Mouse (Mus musculus): ENCODE measurements around the gene Cyp46a1. TPM values are rescaled to one million over a fixed set of nuclear protein-coding genes. Genes with fewer than 3 reads are reported as not detected.

The Cyp46a1 gene
- polyA plus RNA-seq, 1 experiment from 2014 or later, result 19.0 TPM

DNA sequence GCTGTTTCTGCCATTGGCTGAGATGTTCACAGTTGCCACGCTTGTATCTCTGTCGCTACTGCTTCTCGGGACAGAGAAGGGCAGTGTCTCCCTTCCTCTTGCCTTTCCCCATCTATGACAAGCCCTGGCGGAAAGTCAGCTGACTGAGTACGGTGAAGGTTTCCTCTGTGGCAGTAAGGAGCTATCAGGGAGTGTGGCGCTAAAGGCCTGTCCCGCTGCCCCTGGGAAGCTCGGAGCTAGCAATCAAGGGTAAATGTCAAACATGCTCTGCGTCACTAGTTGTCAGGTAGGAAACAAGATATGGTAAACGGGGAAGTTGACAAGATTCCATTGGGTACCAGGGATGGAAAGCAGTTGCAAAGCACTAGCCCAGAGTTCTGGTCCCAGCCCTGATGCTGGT, 18.4 kb upstream of the Cyp46a1 start:
- Histone ChIP-seq H3K27ac (no peak overlapping the region), H3K36me3 (no peaks in the 10 kb centered on the region), H3K27me3 (replicated peaks) (peaks cover 34% of the 10 kb centered on the region), H3K9me3 (no peaks in the 10 kb centered on the region), H3K9ac (no peak overlapping the region), H3K4me1 (peaks cover 41% of the 10 kb centered on the region), H3K4me3 (no peak overlapping the region), H3K4me2 (replicated peaks) (no peak overlapping the region)
- ATAC-seq (ENCODE audit: low FRiP score, low read depth), result no peak
- 62% methylated on average over 10 of the region's 10 CpGs for WGBS

DNA sequence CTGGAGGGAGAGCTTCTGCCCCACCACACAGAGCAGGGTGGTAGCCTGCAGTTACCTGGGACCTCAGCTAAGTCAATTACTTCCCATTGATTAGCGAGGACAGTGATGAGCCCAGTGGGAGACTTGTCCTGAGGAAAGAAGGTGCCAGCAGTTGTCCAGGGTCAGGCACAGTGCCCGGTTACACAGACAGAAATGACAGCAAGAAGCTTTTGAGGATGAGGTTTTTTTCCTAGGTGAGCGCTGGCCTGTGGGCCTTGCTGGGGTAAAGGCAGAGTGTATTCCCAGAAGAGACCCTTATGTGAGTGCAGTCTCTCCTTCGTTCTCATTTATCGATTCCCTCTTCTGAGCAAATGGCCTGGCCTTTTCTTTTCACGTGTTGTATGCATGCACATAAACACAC, 17.5 kb upstream of the Cyp46a1 start:
- H3K36me3 ChIP-seq, result no peaks in the 10 kb centered on the region
- H3K4me2 ChIP-seq (replicated peaks), result no peak overlapping the region
- H3K27me3 ChIP-seq (replicated peaks), result peaks cover 34% of the 10 kb centered on the region
- H3K9me3 ChIP-seq, result no peaks in the 10 kb centered on the region
- no peak overlapping the region for H3K27ac ChIP-seq
- WGBS, result 31% methylated on average over 6 of the region's 6 CpGs
- ATAC-seq (ENCODE audit: low FRiP score, low read depth), result no peak
- no peak overlapping the region for H3K9ac ChIP-seq
- H3K4me3 ChIP-seq, result no peak overlapping the region
- H3K4me1 ChIP-seq, result peaks cover 49% of the 10 kb centered on the region

DNA sequence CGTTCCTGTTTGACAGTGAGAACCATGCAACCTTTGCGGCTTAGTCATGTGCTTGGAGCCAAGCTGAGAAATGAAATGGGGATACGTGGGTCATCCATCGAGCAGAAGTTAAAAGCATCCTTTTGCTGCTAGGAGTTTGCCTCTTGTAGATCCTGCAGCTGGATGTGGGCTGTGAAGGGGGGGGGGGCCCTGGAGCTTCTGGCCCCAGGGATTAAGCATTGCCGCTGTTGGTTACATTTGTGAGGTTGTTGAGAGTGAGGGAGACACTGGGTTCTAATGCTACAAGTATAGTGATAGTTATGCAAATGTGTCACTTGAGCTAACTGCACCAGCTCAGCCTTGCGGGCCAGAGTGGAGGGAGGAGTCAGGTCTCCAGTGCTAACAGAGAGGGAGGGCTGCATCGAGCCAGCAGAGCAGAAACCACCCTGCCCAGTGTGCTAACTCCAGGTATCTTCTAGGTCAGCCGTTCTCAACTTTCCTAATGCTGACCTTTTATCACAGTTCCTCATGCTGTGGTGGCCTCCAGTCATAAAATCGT, 16.9 kb upstream of the Cyp46a1 start:
- Histone ChIP-seq H3K9me3 (no peaks in the 10 kb centered on the region), H3K27me3 (replicated peaks) (peaks cover 34% of the 10 kb centered on the region), H3K9ac (no peak overlapping the region), H3K4me2 (replicated peaks) (no peak overlapping the region), H3K4me3 (no peak overlapping the region), H3K27ac (no peak overlapping the region), H3K36me3 (no peaks in the 10 kb centered on the region), H3K4me1 (peaks cover 52% of the 10 kb centered on the region)
- WGBS, result 7% methylated on average over 9 of the region's 9 CpGs
- ATAC-seq (ENCODE audit: low FRiP score, low read depth), result no peak

DNA sequence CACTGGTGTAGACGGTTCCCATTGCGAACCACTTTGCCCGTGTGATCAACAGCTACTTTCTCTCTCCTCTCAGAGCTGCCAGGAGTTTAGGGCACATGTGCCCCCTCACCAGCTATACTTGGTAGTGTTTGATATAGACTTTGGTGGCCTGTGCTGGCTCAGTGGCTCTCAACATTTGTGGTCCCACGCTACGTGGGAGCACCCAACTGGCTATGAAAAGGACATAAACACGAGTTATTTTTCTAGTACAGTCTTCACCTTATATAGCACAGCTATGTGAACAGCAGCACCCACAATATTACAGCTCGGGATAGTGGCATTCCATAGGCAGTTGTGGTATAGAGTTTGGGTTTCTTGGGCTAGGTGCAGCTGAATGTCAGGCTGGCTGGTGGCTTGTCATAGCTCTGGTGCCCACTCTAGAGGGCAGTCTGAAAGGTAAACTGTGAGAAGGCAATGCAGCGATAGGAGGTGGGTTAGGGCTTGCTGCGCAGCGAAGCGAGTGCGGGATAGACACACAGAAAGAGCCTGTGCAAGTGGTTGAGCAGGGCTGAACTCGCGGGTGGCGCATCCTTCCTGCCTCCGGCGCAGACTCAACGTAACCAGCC, 16.3 kb upstream of the Cyp46a1 start:
- Histone ChIP-seq H3K36me3 (no peaks in the 10 kb centered on the region), H3K4me1 (peaks cover 45% of the 10 kb centered on the region), H3K4me2 (replicated peaks) (peak overlapping the region; percentile 41), H3K9me3 (no peaks in the 10 kb centered on the region), H3K4me3 (no peak overlapping the region), H3K27me3 (replicated peaks) (peaks cover 34% of the 10 kb centered on the region), H3K27ac (no peak overlapping the region), H3K9ac (no peak overlapping the region)
- WGBS, result 23% methylated on average over 18 of the region's 18 CpGs
- no peak for ATAC-seq (ENCODE audit: low FRiP score, low read depth)

DNA sequence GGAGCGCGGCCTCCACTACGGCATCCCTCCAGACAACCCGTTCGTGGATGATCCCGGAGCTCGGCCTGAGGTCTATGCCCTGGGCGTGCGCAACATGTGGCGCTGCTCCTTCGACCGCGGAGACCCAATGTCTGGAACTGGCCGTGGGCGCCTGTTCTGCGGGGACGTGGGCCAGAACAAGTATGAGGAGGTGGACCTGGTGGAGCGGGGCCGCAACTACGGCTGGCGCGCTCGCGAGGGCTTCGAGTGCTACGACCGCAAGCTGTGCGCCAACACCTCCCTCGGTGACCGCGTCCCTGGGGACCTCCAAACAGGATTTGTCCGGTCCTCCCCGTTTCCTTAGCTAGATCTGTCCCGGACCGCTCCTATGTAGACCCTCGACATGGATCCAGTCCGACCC, 15.7 kb upstream of the Cyp46a1 start:
- H3K4me3 ChIP-seq, result no peak overlapping the region
- no peak overlapping the region for H3K9ac ChIP-seq
- no peak for ATAC-seq (ENCODE audit: low FRiP score, low read depth)
- peaks cover 43% of the 10 kb centered on the region for H3K4me1 ChIP-seq
- H3K27me3 ChIP-seq (replicated peaks), result peaks cover 34% of the 10 kb centered on the region
- H3K36me3 ChIP-seq, result no peaks in the 10 kb centered on the region
- no peaks in the 10 kb centered on the region for H3K9me3 ChIP-seq
- H3K4me2 ChIP-seq (replicated peaks), result peak overlapping the region; percentile 41
- no peak overlapping the region for H3K27ac ChIP-seq
- WGBS, result 16% methylated on average over 37 of the region's 37 CpGs

DNA sequence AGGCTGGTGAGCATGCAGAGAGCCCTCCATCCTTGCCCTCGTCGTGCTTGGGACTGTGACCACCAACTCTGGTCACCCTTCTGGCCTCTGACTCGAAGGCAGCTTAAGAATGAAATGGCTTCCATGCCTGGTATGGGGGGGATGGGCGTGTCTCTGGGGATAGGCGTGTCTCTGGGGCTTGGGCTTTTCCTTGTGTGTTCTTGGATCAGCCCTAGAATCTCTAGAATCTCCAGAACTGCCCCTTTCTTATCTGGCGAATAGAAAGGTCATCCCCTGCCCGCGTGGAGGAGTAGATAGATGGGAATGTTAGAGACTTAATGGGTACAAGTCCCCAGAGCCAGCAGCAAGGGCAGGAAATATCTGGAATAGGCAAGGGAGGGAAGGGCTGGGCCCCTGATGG, 14.1 kb upstream of the Cyp46a1 start:
- Histone ChIP-seq H3K4me3 (no peak overlapping the region), H3K9me3 (no peaks in the 10 kb centered on the region), H3K27ac (no peak overlapping the region), H3K4me1 (peaks cover 43% of the 10 kb centered on the region), H3K9ac (no peak overlapping the region), H3K36me3 (no peaks in the 10 kb centered on the region), H3K27me3 (replicated peaks) (peaks cover 34% of the 10 kb centered on the region), H3K4me2 (replicated peaks) (no peak overlapping the region; the same call in 1 of the 2 replicates)
- 0 out of 2 replicates have a peak, but pooled peaks have one; percentile 10 for ATAC-seq (ENCODE audit: low FRiP score, low read depth)
- WGBS, result 7% methylated on average over 8 of the region's 8 CpGs

DNA sequence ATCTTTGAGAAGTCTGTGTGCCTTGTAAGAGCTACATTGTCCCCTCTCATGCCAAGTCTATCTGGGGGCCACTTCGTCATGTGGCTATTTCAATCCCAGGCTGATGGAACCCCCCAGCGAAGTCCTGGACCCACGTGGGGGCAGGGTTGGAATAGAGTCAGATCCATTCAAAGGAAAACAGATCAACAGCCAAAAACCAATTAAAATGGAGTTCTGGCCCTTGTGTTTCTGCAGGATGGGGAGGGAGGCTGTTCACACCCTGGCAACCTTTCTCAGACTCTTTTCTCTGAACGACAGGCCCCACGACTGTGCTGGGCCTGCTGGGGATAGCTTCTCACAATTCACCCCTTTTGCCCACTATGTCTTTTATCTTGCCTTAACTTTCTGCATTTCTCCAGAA, 7.8 kb upstream of the Cyp46a1 start:
- Histone ChIP-seq H3K4me2 (replicated peaks) (no peak overlapping the region), H3K9ac (no peak overlapping the region), H3K27me3 (replicated peaks) (peaks cover 33% of the 10 kb centered on the region), H3K9me3 (no peaks in the 10 kb centered on the region), H3K27ac (no peak overlapping the region), H3K4me3 (no peak overlapping the region), H3K4me1 (peaks cover 18% of the 10 kb centered on the region), H3K36me3 (no peaks in the 10 kb centered on the region)
- no peak for ATAC-seq (ENCODE audit: low FRiP score, low read depth)
- WGBS, result 47% methylated on average over 5 of the region's 5 CpGs

DNA sequence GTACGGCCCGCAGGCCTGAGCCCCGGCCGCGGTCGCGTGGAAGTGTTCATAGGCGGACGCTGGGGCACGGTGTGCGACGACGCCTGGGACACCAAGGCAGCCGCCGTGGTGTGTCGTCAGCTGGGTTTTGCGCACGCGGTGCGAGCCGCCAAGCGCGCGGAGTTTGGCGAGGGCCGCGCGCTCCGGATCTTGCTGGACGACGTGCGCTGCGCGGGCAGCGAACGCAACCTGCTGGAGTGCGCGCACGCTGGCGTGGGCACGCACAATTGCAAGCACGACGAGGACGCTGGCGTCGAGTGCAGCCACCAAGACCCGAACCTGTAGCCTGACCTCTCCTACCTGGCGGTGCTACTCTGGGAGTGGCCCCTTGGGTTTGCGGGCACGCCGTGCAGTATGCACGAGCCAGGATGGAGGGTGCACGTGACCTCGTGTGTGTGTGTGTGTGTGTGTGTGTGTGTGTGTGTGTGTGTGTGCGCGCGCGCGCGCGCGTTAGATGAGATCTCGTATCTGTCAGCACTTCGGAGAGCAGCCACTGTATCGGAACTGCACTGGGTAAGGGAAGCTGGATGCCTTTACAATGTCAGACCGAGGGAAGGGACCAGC, 6.2 kb upstream of the Cyp46a1 start:
- H3K36me3 ChIP-seq, result no peaks in the 10 kb centered on the region
- ATAC-seq (ENCODE audit: low FRiP score, low read depth), result peak; percentile 51; the same call in 1 of the 2 replicates
- no peak overlapping the region for H3K27ac ChIP-seq
- peak overlapping the region; percentile 14; the same call in 1 of the 2 replicates for H3K9ac ChIP-seq
- no peaks in the 10 kb centered on the region for H3K9me3 ChIP-seq
- H3K4me1 ChIP-seq, result peaks cover 16% of the 10 kb centered on the region
- WGBS, result 3% methylated on average over 66 of the region's 66 CpGs
- H3K27me3 ChIP-seq (replicated peaks), result peaks cover 33% of the 10 kb centered on the region
- H3K4me2 ChIP-seq (replicated peaks), result peak overlapping the region; percentile 69
- H3K4me3 ChIP-seq, result peak overlapping the region; percentile 38

DNA sequence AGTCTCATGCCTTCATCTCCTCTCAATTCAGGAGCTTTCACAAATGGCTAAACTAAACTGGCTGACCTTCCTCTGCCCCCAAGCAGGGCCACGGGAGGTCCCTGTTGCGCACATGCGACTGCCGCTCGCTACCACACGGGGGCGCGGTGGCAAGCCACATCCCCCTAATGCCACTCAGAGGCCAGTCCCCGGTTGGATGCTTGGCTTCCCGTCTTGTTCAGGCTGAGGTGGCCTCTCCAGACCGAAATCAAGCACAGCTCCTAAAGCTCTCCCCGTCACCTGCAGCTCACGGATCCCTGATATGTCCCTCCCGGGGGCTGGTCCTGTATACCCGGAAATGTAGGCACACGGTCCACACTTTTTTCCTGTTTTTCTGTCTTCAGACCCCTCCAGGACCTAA, 1.1 kb upstream of the Cyp46a1 start:
- Histone ChIP-seq H3K4me2 (replicated peaks) (peak overlapping the region; percentile 99), H3K4me3 (peak overlapping the region; percentile 63), H3K9ac (0 out of 2 replicates have a peak overlapping the region, but pooled peaks have one; percentile 17), H3K27ac (no peak overlapping the region), H3K4me1 (peaks cover 25% of the 10 kb centered on the region), H3K9me3 (no peaks in the 10 kb centered on the region), H3K27me3 (replicated peaks) (peaks cover 25% of the 10 kb centered on the region), H3K36me3 (no peaks in the 10 kb centered on the region)
- whole genome bisulfite sequencing, result under 1% methylated on average over 16 of the region's 16 CpGs
- peak; percentile 35 for ATAC-seq (ENCODE audit: low FRiP score, low read depth)

DNA sequence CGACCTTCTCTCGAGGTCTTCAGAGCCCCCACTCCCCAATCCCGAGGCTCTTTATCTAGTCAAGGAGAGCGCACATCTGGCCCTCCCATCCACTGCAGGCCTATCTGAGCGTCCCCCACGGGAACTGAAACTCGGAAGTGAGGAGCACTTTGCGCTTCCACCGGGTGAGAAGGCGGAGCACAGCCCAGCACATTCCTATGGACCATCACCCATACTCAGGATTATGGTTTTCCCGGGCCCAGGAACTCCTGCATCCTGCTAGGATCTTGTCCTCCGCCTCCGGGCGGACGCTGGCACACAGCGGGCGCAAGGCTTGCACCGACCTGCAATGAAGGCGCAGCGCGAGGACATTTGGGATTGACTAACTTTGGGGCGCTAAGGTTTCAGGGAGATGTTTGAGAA, 699 bp upstream of the Cyp46a1 start:
- 1% methylated on average over 22 of the region's 22 CpGs for WGBS
- H3K4me1 ChIP-seq, result peaks cover 20% of the 10 kb centered on the region
- peaks cover 21% of the 10 kb centered on the region for H3K27me3 ChIP-seq (replicated peaks)
- H3K4me3 ChIP-seq, result peak overlapping the region; percentile 63
- no peaks in the 10 kb centered on the region for H3K9me3 ChIP-seq
- H3K27ac ChIP-seq, result no peak overlapping the region
- H3K36me3 ChIP-seq, result no peaks in the 10 kb centered on the region
- H3K9ac ChIP-seq, result 0 out of 2 replicates have a peak overlapping the region, but pooled peaks have one; percentile 17
- peak overlapping the region; percentile 99 for H3K4me2 ChIP-seq (replicated peaks)
- peak; percentile 54 for ATAC-seq (ENCODE audit: low FRiP score, low read depth)

DNA sequence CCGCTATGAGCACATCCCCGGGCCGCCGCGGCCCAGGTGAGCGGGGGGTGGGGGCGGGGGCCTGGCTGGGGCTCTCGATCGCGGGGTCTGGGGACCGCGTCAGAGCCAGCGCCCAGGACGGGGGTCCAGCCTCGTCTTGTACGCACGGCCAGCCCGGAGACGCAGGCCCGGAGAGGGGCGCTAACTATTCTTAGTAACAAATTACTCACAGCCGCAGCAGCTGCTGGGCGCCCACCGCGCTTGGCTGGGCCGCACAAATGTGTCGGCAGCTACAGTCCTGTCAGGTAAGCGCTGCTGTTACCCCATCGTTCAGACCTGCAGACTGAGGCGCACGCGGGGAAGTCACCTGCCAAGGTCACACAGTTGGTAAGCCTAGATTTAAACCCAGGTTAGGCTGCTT, 348 bp downstream of the Cyp46a1 start:
- no peak overlapping the region for H3K27ac ChIP-seq
- H3K4me1 ChIP-seq, result peaks cover 22% of the 10 kb centered on the region
- no peaks in the 10 kb centered on the region for H3K36me3 ChIP-seq
- peak overlapping the region; percentile 99 for H3K4me2 ChIP-seq (replicated peaks)
- H3K4me3 ChIP-seq, result peak overlapping the region; percentile 63
- H3K9ac ChIP-seq, result peak overlapping the region; percentile 67
- peak; percentile 28 for ATAC-seq (ENCODE audit: low FRiP score, low read depth)
- H3K9me3 ChIP-seq, result no peaks in the 10 kb centered on the region
- H3K27me3 ChIP-seq (replicated peaks), result peaks cover 13% of the 10 kb centered on the region
- WGBS, result 1% methylated on average over 32 of the region's 32 CpGs

DNA sequence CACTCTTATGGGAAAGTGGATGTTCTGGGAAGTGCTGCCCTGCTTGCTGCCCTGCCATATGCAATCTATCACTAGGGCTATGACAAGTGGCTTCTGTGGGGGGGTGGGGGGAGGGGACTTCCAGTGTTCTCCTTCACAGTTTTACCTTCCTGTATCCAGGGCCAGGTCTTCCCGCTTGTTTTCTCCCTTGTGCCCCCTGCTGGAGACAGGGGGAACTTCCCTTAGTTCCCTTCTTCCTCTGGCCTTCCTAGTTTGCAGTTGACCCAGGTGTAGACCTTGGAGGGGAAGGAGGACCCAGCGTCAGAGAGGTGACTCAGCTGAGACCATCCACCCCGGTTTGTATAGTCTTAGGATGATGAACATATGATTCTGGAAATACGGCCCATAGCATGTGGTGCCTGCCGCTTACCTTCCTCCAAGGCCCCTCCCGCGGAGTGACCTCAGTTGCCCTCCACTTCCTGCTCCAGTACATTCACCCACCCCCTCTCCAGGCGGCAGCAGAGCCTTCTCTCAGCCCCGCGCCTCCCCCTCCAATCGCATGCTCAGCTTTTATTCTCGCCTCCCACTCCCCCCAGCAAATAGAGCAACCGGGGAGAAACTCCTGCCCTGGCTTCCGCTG, 4.5 kb downstream of the Cyp46a1 start:
- 37% methylated on average over 14 of the region's 14 CpGs for WGBS
- Histone ChIP-seq H3K9ac (no peak overlapping the region), H3K4me1 (peaks cover 12% of the 10 kb centered on the region), H3K27ac (no peak overlapping the region), H3K27me3 (replicated peaks) (peaks cover 9% of the 10 kb centered on the region; the same call in 1 of the 2 replicates), H3K9me3 (no peaks in the 10 kb centered on the region), H3K36me3 (no peaks in the 10 kb centered on the region), H3K4me3 (no peak overlapping the region), H3K4me2 (replicated peaks) (no peak overlapping the region; the same call in 1 of the 2 replicates)
- ATAC-seq (ENCODE audit: low FRiP score, low read depth), result no peak
